24 mouse cellular contexts compared by ENCODE assay signal in genomic region chr16:77687056-77687839, GRCm38 (mm10).
DNase-seq lines count a peak whose midpoint lies in the region; ATAC-seq and TF ChIP-seq lines count a peak whose summit lies in the region.
"Had no signal": no experiment of that assay in that cellular context is flagged by ENCODE, and none has a peak within 500 bp of the region (broad histone marks: within the 10 kb centered on the region; RNA-seq: fewer than 3 reads in every experiment).

No protein-coding gene starts in this region.

- no peak for DNase-seq in cerebellum, adult 9-10 months
- no peak for DNase-seq in liver, postnatal 0 days
- DNase-seq: cerebellum, adult 9-11 months; gastrocnemius, postnatal 14 days; heart, adult 2 months; heart, postnatal 14 days; kidney, postnatal 25 days; lung, postnatal 14 days; right cerebral cortex, adult 18-20 months; right cerebral cortex, postnatal 4 days; thymus, postnatal 25 days had no signal

- no peak overlapping the region for H3K9ac ChIP-seq in forebrain, embryonic 15.5 days (replicated peaks)
- H3K9ac ChIP-seq in forebrain, embryonic 12.5 days: no peak overlapping the region
- no peak overlapping the region for H3K9ac ChIP-seq in midbrain, embryonic 15.5 days
- no peak overlapping the region for H3K9ac ChIP-seq in midbrain, embryonic 16.5 days (ENCODE audit: low read depth, low read length)
- no peak overlapping the region for H3K9ac ChIP-seq in liver, postnatal 0 days (replicated peaks)
- H3K9ac ChIP-seq: embryonic facial prominence, embryonic 15.5 days; heart, embryonic 13.5 days; midbrain, embryonic 12.5 days; stomach, embryonic 15.5 days had no signal

- no peak overlapping the region for H3K4me3 ChIP-seq in forebrain, embryonic 15.5 days
- H3K4me3 ChIP-seq in forebrain, embryonic 12.5 days (replicated peaks): no peak overlapping the region
- no peak overlapping the region for H3K4me3 ChIP-seq in midbrain, embryonic 15.5 days
- no peak overlapping the region for H3K4me3 ChIP-seq in midbrain, embryonic 16.5 days (ENCODE audit: low read depth, low read length)
- no peak overlapping the region for H3K4me3 ChIP-seq in brown adipose tissue, adult 24 weeks (ENCODE audit: insufficient read depth, low read depth, low read length)
- H3K4me3 ChIP-seq in liver, postnatal 0 days (ENCODE audit: low read depth, low read length): no peak overlapping the region
- H3K4me3 ChIP-seq: embryonic facial prominence, embryonic 15.5 days; heart, adult 2 months; heart, embryonic 13.5 days; layer of hippocampus, adult 2 months; midbrain, embryonic 12.5 days; stomach, embryonic 15.5 days had no signal

- H3K27me3 ChIP-seq in forebrain, embryonic 15.5 days: no peaks in the 10 kb centered on the region
- H3K27me3 ChIP-seq in forebrain, embryonic 12.5 days: no peaks in the 10 kb centered on the region
- no peaks in the 10 kb centered on the region for H3K27me3 ChIP-seq in midbrain, embryonic 15.5 days (replicated peaks)
- H3K27me3 ChIP-seq in midbrain, embryonic 16.5 days (ENCODE audit: control insufficient read depth, insufficient read depth, low read depth, low read length): no peaks in the 10 kb centered on the region
- no peaks in the 10 kb centered on the region for H3K27me3 ChIP-seq in liver, postnatal 0 days (ENCODE audit: insufficient read depth, low read length)
- H3K27me3 ChIP-seq: embryonic facial prominence, embryonic 15.5 days; heart, embryonic 13.5 days; midbrain, embryonic 12.5 days; stomach, embryonic 15.5 days had no signal

- TF ChIP-seq EP300 in liver, postnatal 0 days (IDR thresholded peaks at IDR 0.05; ENCODE audit: low read depth): no peak

- ATAC-seq in forebrain, embryonic 15.5 days (replicated peaks): no peak
- ATAC-seq in forebrain, embryonic 12.5 days (ENCODE audit: low FRiP score): no peak
- ATAC-seq in midbrain, embryonic 15.5 days (replicated peaks): no peak
- ATAC-seq in midbrain, embryonic 16.5 days: no peak
- ATAC-seq in liver, postnatal 0 days: no peak
- ATAC-seq: activated CD4-positive, CD25-positive, alpha-beta regulatory T cell, adult 4 months; hindbrain, embryonic 16.5 days; intestine, postnatal 0 days had no signal

- no peak overlapping the region for H3K4me2 ChIP-seq in forebrain, embryonic 15.5 days (replicated peaks)
- no peak overlapping the region for H3K4me2 ChIP-seq in forebrain, embryonic 12.5 days
- H3K4me2 ChIP-seq in midbrain, embryonic 15.5 days: no peak overlapping the region
- no peak overlapping the region for H3K4me2 ChIP-seq in midbrain, embryonic 16.5 days (ENCODE audit: low read length)
- no peak overlapping the region for H3K4me2 ChIP-seq in liver, postnatal 0 days (ENCODE audit: low read depth, low read length)
- H3K4me2 ChIP-seq: embryonic facial prominence, embryonic 15.5 days; heart, embryonic 13.5 days; midbrain, embryonic 12.5 days; stomach, embryonic 15.5 days had no signal

- no peak for TF ChIP-seq CTCF in liver, postnatal 0 days (IDR thresholded peaks at IDR 0.05; ENCODE audit: low read depth)

- peaks cover 26% of the 10 kb centered on the region for H3K4me1 ChIP-seq in forebrain, embryonic 15.5 days
- peaks cover 12% of the 10 kb centered on the region for H3K4me1 ChIP-seq in forebrain, embryonic 12.5 days
- peaks cover 12% of the 10 kb centered on the region for H3K4me1 ChIP-seq in midbrain, embryonic 15.5 days
- peaks cover 4% of the 10 kb centered on the region; the same call in 1 of the 2 replicates for H3K4me1 ChIP-seq in midbrain, embryonic 16.5 days (ENCODE audit: control insufficient read depth, insufficient read depth, low read length)
- H3K4me1 ChIP-seq in brown adipose tissue, adult 24 weeks (ENCODE audit: control insufficient read depth, insufficient read depth, insufficient read length, low read length): no peaks in the 10 kb centered on the region
- H3K4me1 ChIP-seq in liver, postnatal 0 days (ENCODE audit: insufficient read depth): no peaks in the 10 kb centered on the region
- H3K4me1 ChIP-seq: heart, embryonic 13.5 days; stomach, embryonic 15.5 days had no signal

- H3K27ac ChIP-seq in forebrain, embryonic 15.5 days (replicated peaks): peak overlapping the region; percentile 63
- H3K27ac ChIP-seq in forebrain, embryonic 12.5 days: no peak overlapping the region
- 0 out of 2 replicates have a peak overlapping the region, but pooled peaks have one; percentile 11 for H3K27ac ChIP-seq in midbrain, embryonic 15.5 days
- no peak overlapping the region for H3K27ac ChIP-seq in midbrain, embryonic 16.5 days (ENCODE audit: low read length)
- peak overlapping the region; percentile 73 for H3K27ac ChIP-seq in brown adipose tissue, adult 24 weeks (replicated peaks; ENCODE audit: low read depth, low read length)
- H3K27ac ChIP-seq in liver, postnatal 0 days (ENCODE audit: low read depth): no peak overlapping the region
- H3K27ac ChIP-seq: embryonic facial prominence, embryonic 15.5 days; heart, adult 2 months; heart, embryonic 13.5 days; midbrain, embryonic 12.5 days; stomach, embryonic 15.5 days had no signal

- WGBS in forebrain, embryonic 15.5 days: 84% methylated on average over 4 of the region's 4 CpGs
- WGBS in forebrain, embryonic 12.5 days: 92% methylated on average over 4 of the region's 4 CpGs
- WGBS in midbrain, embryonic 15.5 days: 89% methylated on average over 4 of the region's 4 CpGs
- 93% methylated on average over 4 of the region's 4 CpGs for WGBS in midbrain, embryonic 16.5 days
- 72% methylated on average over 4 of the region's 4 CpGs for WGBS in liver, postnatal 0 days (ENCODE audit: insufficient replicate concordance)

- H3K9me3 ChIP-seq in forebrain, embryonic 15.5 days: no peaks in the 10 kb centered on the region
- H3K9me3 ChIP-seq in forebrain, embryonic 12.5 days: no peaks in the 10 kb centered on the region
- no peaks in the 10 kb centered on the region for H3K9me3 ChIP-seq in midbrain, embryonic 15.5 days
- no peaks in the 10 kb centered on the region for H3K9me3 ChIP-seq in midbrain, embryonic 16.5 days (replicated peaks; ENCODE audit: control insufficient read depth, low read length, poor library complexity, severe bottlenecking)
- no peaks in the 10 kb centered on the region for H3K9me3 ChIP-seq in liver, postnatal 0 days (ENCODE audit: low read length)
- H3K9me3 ChIP-seq: embryonic facial prominence, embryonic 15.5 days; heart, embryonic 13.5 days; midbrain, embryonic 12.5 days; stomach, embryonic 15.5 days had no signal

- H3K36me3 ChIP-seq in forebrain, embryonic 15.5 days: no peaks in the 10 kb centered on the region
- H3K36me3 ChIP-seq in forebrain, embryonic 12.5 days (replicated peaks): no peaks in the 10 kb centered on the region
- no peaks in the 10 kb centered on the region for H3K36me3 ChIP-seq in midbrain, embryonic 15.5 days (replicated peaks)
- H3K36me3 ChIP-seq in midbrain, embryonic 16.5 days (ENCODE audit: control insufficient read depth, insufficient read depth, low read length): no peaks in the 10 kb centered on the region
- no peaks in the 10 kb centered on the region for H3K36me3 ChIP-seq in liver, postnatal 0 days (replicated peaks; ENCODE audit: insufficient read depth, low read length)
- H3K36me3 ChIP-seq: embryonic facial prominence, embryonic 15.5 days; midbrain, embryonic 12.5 days; stomach, embryonic 15.5 days had no signal

Comparison
In these comparisons a context has a peak if more than half of its experiments do, and no peak if none do; other contexts are left out.
1. H3K27ac ChIP-seq: peak in forebrain, embryonic 15.5 days (single experiment), midbrain, embryonic 15.5 days (single experiment) and brown adipose tissue, adult 24 weeks (single experiment); none in forebrain, embryonic 12.5 days (single experiment), midbrain, embryonic 16.5 days (single experiment) and liver, postnatal 0 days (single experiment).